Mouse (Mus musculus) kidney, embryonic 14.5 days (tissue): ENCODE results near the gene Wtip. TPM values are rescaled to one million over a fixed set of nuclear protein-coding genes. Genes with fewer than 3 reads are reported as not detected.
"Not testable (repeated sequence)": the region's sequence is repeated elsewhere in the genome, so short reads cannot be mapped to it uniquely, and the experiment has no call there.

Experiments
- ATAC-seq: fragments of 200-750 bp; cut with Nextera tagmentation; 2 replicates; pipeline ENCODE4 v1.8.0; 2017; ENCODE audit warnings: moderate number of reproducible peaks, mild to moderate bottlenecking, moderate TSS enrichment, moderate library complexity; ENCODE audit not compliant: low FRiP score, low TSS enrichment
- H3K27ac ChIP-seq: fragments of 300-500 bp; sonication (generic); 2 replicates; pipeline ENCODE4 v1.5.1; 2014; ENCODE audit warnings: low read depth, mild to moderate bottlenecking, low read length, moderate library complexity, mixed read lengths
- H3K27me3 ChIP-seq: fragments of 300-500 bp; sonication (generic); 2 replicates; pipeline ENCODE4 v1.6.1; 2014; ENCODE audit warnings: mild to moderate bottlenecking, low read length; ENCODE audit not compliant: control insufficient read depth, insufficient read depth
- H3K36me3 ChIP-seq: fragments of 300-500 bp; sonication (generic); 2 replicates; pipeline ENCODE4 v1.6.1; 2014; ENCODE audit warnings: low read length, mixed read lengths; ENCODE audit not compliant: control insufficient read depth, insufficient read depth
- H3K4me1 ChIP-seq: fragments of 300-500 bp; sonication (generic); 2 replicates; pipeline ENCODE4 v1.6.1; 2014; ENCODE audit warnings: low read length, mixed read lengths; ENCODE audit not compliant: control insufficient read depth, insufficient read depth
- H3K4me2 ChIP-seq: fragments of 300-500 bp; sonication (generic); replicated peaks from 2 replicates; pipeline ENCODE4 v1.6.1; 2014; ENCODE audit warnings: low read depth, mild to moderate bottlenecking, low read length
- H3K4me3 ChIP-seq: fragments of 300-500 bp; sonication (generic); 2 replicates; pipeline ENCODE4 v1.5.1; 2014; ENCODE audit warnings: mild to moderate bottlenecking, low read length
- H3K9ac ChIP-seq: fragments of 300-500 bp; sonication (generic); 2 replicates; pipeline ENCODE4 v1.6.1; 2014; ENCODE audit warnings: low read depth, mild to moderate bottlenecking, low read length, moderate library complexity
- H3K9me3 ChIP-seq: fragments of 300-500 bp; sonication (generic); 2 replicates; pipeline ENCODE4 v1.6.1; 2016; ENCODE audit warnings: low read length; ENCODE audit not compliant: control insufficient read depth
- WGBS: fragments of 180-500 bp; shearing (Covaris S2); extraction: QIAGEN DNeasy Blood & Tissue Kit; methylation state at CpG from one replicate; pipeline ENCODE4 v1.1.7; 2014; 5-methylcytosine and 5-hydroxymethylcytosine counted together
- polyA plus RNA-seq: library from polyadenylated mRNA; unstranded; fragments of >200 nt; fragmentation: Nextera tagmentation; extraction: Ambion mirVana; gene quantifications from 2 replicates; pipeline ENCODE4 v1.2.1, GENCODE M21; 2014

Gene Wtip
- polyA plus RNA-seq = 5.8 and 8.7 TPM in 2 replicates

GRCm38 (mm10) chr7:34133117-34133762, at the start of gene Wtip:
Wtip (minus strand) TSS chr7:34133268.
- Histone ChIP-seq H3K4me2 (peak within 1 kb of the TSS; percentile 71), H3K27me3 (no peaks in the 10 kb centered on the region), H3K27ac (peak within 1 kb of the TSS; percentile 59; the same call in 1 of the 2 replicates), H3K36me3 (no peaks in the 10 kb centered on the region), H3K9ac (peak within 1 kb of the TSS; percentile 95), H3K4me3 (peak within 1 kb of the TSS; percentile 83), H3K9me3 (no peaks in the 10 kb centered on the region), H3K4me1 (peaks cover 10% of the 10 kb centered on the region; the same call in 1 of the 2 replicates)
- ATAC-seq = peak; percentile 91
- WGBS = 2% methylated on average over 27 of the region's 65 CpGs

GRCm38 (mm10) chr7:34176241-34176640, 43.2 kb upstream of the Wtip start:
- H3K27me3 ChIP-seq, ATAC-seq, H3K9ac ChIP-seq, H3K27ac ChIP-seq, H3K36me3 ChIP-seq, H3K9me3 ChIP-seq, H3K4me1 ChIP-seq, H3K4me2 ChIP-seq, H3K4me3 ChIP-seq: not testable (repeated sequence)
- WGBS = 89% methylated on average over 6 of the region's 6 CpGs

GRCm38 (mm10) chr7:34172251-34172650, 39.2 kb upstream of the Wtip start:
- Histone ChIP-seq H3K4me3 (no peak overlapping the region), H3K36me3 (no peaks in the 10 kb centered on the region), H3K27me3 (no peaks in the 10 kb centered on the region), H3K4me2 (no peak overlapping the region), H3K27ac (no peak overlapping the region), H3K9me3 (no peaks in the 10 kb centered on the region), H3K4me1 (no peaks in the 10 kb centered on the region), H3K9ac (no peak overlapping the region)
- ATAC-seq = no peak
- WGBS = 75% methylated on average over 1 of the region's 1 CpGs

- WGBS = 77% methylated on average over 3 of the region's 3 CpGs
- Histone ChIP-seq H3K36me3 (peaks cover 10% of the 10 kb centered on the region), H3K27ac (no peak within 1 kb of the TSS; the same call in 1 of the 2 replicates), H3K4me3 (peak within 1 kb of the TSS; percentile 85), H3K4me2 (peak within 1 kb of the TSS; percentile 69), H3K27me3 (no peaks in the 10 kb centered on the region), H3K9me3 (no peaks in the 10 kb centered on the region), H3K4me1 (no peaks in the 10 kb centered on the region), H3K9ac (peak within 1 kb of the TSS; percentile 92)
- no peak for ATAC-seq
These were observed 36.4 kb upstream of the Wtip start, which contains the start of gene Uba2 for GRCm38 (mm10) chr7:34169454-34169853. Uba2 (minus strand) TSS chr7:34169599.

GRCm38 (mm10) chr7:34168470-34169251, 35.6 kb upstream of the Wtip start:
- peaks cover 16% of the 10 kb centered on the region for H3K36me3 ChIP-seq
- WGBS = 12% methylated on average over 28 of the region's 30 CpGs
- no peaks in the 10 kb centered on the region for H3K9me3 ChIP-seq

GRCm38 (mm10) chr7:34167766-34168469, 34.9 kb upstream of the Wtip start:
- peak; percentile 36 for ATAC-seq
- Histone ChIP-seq H3K9ac (peak overlapping the region; percentile 92), H3K27ac (peak overlapping the region; percentile 88), H3K9me3 (no peaks in the 10 kb centered on the region), H3K27me3 (no peaks in the 10 kb centered on the region), H3K4me2 (peak overlapping the region; percentile 69), H3K4me3 (peak overlapping the region; percentile 85), H3K36me3 (peaks cover 23% of the 10 kb centered on the region), H3K4me1 (no peaks in the 10 kb centered on the region)
- under 1% methylated on average over 54 of the region's 54 CpGs for WGBS

More at GRCm38 (mm10) chr7:34168470-34169251, 35.6 kb upstream of the Wtip start:
- Histone ChIP-seq H3K4me2 (peak overlapping the region; percentile 69), H3K27ac (peak overlapping the region; percentile 88), H3K4me3 (peak overlapping the region; percentile 85), H3K4me1 (no peaks in the 10 kb centered on the region), H3K27me3 (no peaks in the 10 kb centered on the region), H3K9ac (peak overlapping the region; percentile 92)
- ATAC-seq = peak; percentile 96

- no peak overlapping the region for H3K27ac ChIP-seq
- H3K9me3 ChIP-seq = no peaks in the 10 kb centered on the region
- H3K36me3 ChIP-seq = peaks cover 34% of the 10 kb centered on the region
- 50% methylated on average over 4 of the region's 4 CpGs for WGBS
- no peaks in the 10 kb centered on the region for H3K27me3 ChIP-seq
- no peaks in the 10 kb centered on the region for H3K4me1 ChIP-seq
- no peak overlapping the region for H3K9ac ChIP-seq
- peak overlapping the region; percentile 16 for H3K4me2 ChIP-seq
- peak overlapping the region; percentile 3; the same call in 1 of the 2 replicates for H3K4me3 ChIP-seq
- no peak for ATAC-seq
These were observed 33.8 kb upstream of the Wtip start for GRCm38 (mm10) chr7:34166850-34167249.

- H3K27ac ChIP-seq = no peak overlapping the region
- H3K4me3 ChIP-seq = no peak overlapping the region
- H3K4me1 ChIP-seq = no peaks in the 10 kb centered on the region
- H3K4me2 ChIP-seq = no peak overlapping the region
- H3K36me3 ChIP-seq = peaks cover 43% of the 10 kb centered on the region
- no peak overlapping the region for H3K9ac ChIP-seq
- no peaks in the 10 kb centered on the region for H3K9me3 ChIP-seq
- no peak for ATAC-seq
- H3K27me3 ChIP-seq = no peaks in the 10 kb centered on the region
- WGBS = 73% methylated on average over 3 of the region's 3 CpGs
These were observed 32.9 kb upstream of the Wtip start for GRCm38 (mm10) chr7:34165999-34166398.
